Mouse (Mus musculus) adrenal gland, postnatal 4 days (tissue): ENCODE data around the gene Npas3. TPM values are rescaled to one million over a fixed set of nuclear protein-coding genes. Genes with fewer than 3 reads are reported as not detected.

Experiments
- DNase-seq, 2 experiments: peaks; one replicate each; pipeline ENCODE4 v3.0.0; 2021 to 2022; ENCODE audit warnings: low spot score in 2 of 2, mixed read lengths in 2 of 2
- total RNA-seq, 2 experiments: library from RNA; stranded (reverse); gene quantifications; 2 replicates each; pipeline ENCODE4 v1.2.3; 2021

The Npas3 gene
- total RNA-seq, 2 experiments from 2014 or later, result 3.4 to 5.0 TPM

DNA sequence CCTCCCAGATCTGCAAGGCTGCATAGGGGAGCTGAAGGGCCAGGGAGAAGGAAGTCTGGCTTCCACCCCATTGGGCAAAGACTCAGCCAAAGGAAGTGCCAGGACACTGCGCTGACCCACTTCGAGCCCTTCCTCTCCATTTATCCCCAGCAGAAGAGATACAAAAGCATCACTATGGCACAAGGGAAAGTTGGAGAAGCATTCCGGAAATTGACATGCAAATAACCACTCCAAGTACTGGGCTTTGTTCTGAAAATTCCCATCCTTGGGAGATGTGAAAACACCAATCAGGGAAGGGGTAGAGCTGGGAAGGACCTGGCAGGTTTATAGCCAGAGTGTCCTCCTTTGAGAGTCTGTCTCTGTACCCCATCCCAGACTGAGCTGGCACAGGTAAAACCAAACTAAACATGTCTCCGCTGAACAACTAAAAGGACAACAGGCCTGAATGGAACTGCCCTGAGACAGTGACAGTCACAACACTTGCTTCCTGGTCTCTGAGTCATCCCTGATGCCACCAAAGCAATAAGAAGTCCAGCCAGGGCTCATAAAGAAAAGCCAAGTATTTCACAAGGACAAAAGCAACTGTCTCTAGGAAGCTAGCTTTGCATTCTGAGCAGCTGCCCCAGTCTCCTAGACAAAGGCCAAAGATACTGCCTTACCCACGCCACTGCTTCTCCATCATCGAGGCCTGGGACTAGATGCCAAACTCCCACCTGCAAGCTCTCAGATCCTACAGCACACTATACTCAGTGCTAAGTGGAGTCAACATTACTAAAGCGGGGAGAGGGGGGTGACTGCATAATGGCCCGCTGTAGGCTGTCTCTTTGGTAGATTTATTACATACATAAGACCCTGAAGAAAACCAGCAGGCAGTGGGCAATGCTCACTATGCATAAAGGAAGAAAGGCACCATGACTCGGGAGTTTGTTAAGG lies 733.4 kb downstream of the Npas3 start:
- DNase-seq, result no peak

- DNase-seq, result no peak
These were observed 735.5 kb downstream of the Npas3 start for GRCm38 (mm10) chr12:53983946-53984345.

- DNase-seq, result no peak
These were observed 737.7 kb downstream of the Npas3 start for GRCm38 (mm10) chr12:53985851-53986842.

GRCm38 (mm10) chr12:53992411-53992810 lies 743.9 kb downstream of the Npas3 start:
- DNase-seq, result no peak

DNA sequence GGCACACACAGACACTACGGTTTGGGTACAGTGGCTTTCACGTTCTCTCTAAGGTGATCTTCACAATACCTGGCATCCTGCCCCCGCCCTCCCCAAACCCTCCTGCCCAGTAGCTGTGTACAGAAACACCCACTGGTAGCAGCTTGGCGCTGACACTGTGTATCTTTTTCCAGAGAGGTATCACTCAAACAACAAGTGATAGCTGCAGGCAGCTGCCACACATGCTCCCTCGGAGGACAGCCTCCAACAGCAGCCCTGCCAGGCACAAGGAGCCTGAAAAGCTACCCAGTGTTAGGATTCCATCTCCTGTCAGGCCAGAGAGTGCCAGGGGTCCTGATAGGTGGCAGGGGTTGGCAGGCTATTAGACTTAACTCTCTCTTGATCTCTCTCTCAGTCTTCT lies 747.2 kb downstream of the Npas3 start:
- DNase-seq, result no peak

- DNase-seq, result no peak
These were observed 748.7 kb downstream of the Npas3 start for GRCm38 (mm10) chr12:53997141-53997540.

GRCm38 (mm10) chr12:53999647-54000637 lies 751.5 kb downstream of the Npas3 start:
- DNase-seq, result no peak

GRCm38 (mm10) chr12:54002496-54002895 lies 754.0 kb downstream of the Npas3 start:
- no peak for DNase-seq

GRCm38 (mm10) chr12:54004606-54005005 lies 756.1 kb downstream of the Npas3 start:
- no peak for DNase-seq

DNA sequence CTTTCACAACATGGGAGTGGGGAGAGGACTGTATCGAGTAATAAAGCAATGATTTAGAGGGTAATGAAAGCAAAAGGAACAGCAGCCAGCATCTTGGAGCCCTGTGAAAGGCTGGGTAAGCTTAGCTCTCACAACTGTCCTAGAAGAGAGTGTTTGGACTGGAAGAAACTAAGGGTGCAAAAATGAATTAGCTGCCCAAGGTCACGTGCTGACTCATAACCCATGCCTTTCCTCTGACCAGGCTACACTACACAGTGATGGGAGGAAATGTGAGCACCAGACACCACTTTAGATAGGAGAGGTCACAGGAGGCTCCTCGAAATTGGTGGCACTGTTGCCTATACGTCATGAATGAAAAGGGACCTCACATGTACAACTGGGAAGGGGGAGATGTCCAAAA lies 757.1 kb downstream of the Npas3 start:
- DNase-seq, result no peak

DNA sequence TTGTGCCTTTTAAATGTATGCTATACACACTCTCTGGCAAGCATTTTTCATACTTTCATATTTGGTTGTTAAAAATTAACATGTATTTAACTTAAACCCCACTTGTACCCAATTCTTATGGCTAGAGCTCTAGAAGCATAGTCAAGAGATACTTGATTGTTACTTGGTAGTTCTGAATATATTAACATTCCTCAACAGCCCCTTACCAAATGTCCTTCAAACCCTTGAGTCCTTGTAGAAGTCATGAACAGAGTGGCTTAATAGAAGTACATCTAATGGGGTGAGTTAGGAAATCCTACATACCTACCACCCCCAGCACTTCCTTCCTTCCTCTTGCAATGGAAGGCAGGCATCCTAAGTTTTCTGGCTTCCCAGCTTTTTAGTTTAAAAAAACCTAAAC lies 766.8 kb downstream of the Npas3 start:
- no peak for DNase-seq

GRCm38 (mm10) chr12:54017949-54018348 lies 769.5 kb downstream of the Npas3 start:
- DNase-seq, result no peak

DNA sequence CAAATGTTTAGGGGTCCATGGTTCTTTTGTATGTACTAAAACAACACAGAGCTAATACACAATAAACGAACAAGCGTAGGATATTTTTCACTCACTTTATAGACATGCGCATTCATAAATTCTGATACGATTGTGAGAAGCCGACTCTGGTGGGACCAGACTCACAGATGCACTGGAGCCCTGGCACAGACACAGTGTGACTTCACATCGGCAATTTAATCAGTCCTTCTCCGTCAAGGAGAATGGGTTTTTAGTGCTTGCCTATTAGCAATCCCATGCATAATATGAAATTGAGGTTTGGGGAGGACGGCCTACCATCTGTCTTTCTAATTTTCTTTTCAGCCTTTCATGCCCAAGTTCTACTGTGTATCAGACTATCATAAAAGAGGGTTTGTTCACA lies 771.5 kb downstream of the Npas3 start:
- no peak for DNase-seq

- DNase-seq, result no peak
These were observed 786.3 kb downstream of the Npas3 start for GRCm38 (mm10) chr12:54034666-54035346.

- DNase-seq, result no peak
These were observed 789.1 kb downstream of the Npas3 start for GRCm38 (mm10) chr12:54037602-54038001.

DNA sequence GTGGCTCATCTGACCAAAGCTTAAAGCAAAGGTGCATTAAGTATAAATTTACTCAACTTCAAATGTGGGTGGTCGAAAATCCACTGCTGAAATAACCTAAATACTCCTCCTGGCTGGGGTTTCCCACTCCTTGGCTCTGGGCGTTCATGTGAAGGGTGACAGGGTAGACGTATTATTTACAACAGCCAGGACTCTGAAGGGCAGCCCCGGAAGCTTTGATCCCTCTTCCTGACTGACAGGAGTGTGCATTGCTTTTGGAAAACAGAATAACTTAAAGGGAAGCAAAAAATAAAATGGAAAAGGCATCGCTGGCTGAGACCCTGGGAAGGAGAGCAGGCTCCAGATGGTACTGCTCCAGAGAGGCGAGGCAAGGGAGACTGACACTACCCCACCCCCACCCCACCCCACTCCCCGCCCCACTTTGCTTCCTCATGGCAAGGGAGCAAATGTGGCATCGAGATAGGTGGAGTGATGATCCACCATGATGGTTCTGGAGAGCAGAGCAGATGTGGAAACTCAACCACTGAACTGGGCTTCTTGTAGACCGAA lies 794.6 kb downstream of the Npas3 start:
- DNase-seq, result no peak

DNA sequence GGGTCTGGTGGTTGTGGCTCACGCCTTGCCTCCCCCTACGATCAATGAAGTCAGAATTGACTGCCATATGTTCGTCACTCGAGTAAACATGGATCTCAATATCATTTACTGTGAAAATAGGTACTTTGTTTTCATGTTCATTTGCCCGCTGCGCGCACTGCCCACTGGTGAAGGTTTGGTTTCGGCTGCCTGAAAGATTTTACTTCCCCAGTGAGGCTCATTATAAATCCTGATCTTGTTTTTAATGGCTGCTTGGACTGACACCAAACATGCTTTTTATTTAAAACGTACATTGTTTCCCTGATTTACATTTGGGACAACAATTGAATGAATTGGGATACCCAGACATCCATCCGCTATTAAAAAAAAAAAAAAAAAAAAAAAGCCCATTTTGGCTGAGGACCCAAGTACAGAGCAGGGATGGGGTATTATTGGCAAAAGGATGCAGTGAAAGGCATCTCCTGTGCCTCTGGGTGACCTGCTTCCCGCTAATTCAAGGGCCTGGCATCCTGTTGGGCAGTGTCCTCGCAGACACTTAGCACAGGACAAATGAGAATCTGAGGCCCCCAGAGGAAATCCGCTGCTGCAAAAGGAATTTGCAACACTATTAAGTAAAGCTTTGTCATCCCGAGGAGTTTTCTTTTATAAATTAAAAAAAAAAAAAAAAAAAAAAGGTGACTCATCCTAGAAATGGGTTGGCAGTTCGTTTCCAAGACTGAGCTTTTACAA lies 796.3 kb downstream of the Npas3 start:
- DNase-seq, result no peak

GRCm38 (mm10) chr12:54045360-54045759 lies 796.9 kb downstream of the Npas3 start:
- DNase-seq, result no peak

DNA sequence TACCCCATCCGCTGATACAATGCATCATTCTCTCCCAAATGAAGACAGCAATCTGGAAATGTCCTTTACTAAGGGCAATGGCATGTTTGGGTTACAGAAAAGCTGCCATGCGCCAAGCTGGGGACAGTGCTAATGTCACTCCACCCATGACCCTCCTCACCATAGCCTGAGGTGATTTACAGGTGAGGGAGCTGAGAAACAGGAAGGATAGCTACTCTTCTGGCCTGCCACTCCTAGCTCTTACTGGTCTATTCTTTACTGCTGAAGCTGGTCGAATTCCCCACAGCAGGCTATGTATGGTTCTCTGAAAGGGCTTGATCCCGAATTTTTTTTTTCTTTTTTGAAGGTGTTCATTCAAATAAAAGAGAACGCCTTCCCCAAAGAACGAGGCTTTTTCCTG lies 798.3 kb downstream of the Npas3 start:
- no peak for DNase-seq
